Mouse (Mus musculus): ENCODE measurements at regions not wholly inside any gene's neighbourhood (a gene's known extent, or its start where the extent isn't known, plus 50 kb on each side); places are given as distances from the start of the nearest gene placed in this dataset.

- Histone ChIP-seq H3K4me1 (ENCODE audit: insufficient read depth, low read depth, low read length) (no peaks in the 10 kb centered on the region), H3K36me3 (replicated peaks) (no peaks in the 10 kb centered on the region), H3K27me3 (ENCODE audit: insufficient read depth, low read length) (no peaks in the 10 kb centered on the region), H3K9me3 (replicated peaks) (peaks cover 27% of the 10 kb centered on the region), H3K4me3 (ENCODE audit: low read depth, low read length) (no peak overlapping the region)
- ATAC-seq (ENCODE audit: extremely low read depth, insufficient number of reproducible peaks, low FRiP score, poor library complexity, severe bottlenecking) (no peak), DNase-seq (ENCODE audit: low spot score) (no peak)
- TF ChIP-seq CTCF (IDR thresholded peaks at IDR 0.05; ENCODE audit: low read depth, low read length), result no peak
- no peak for TF ChIP-seq TAL1 (conservative IDR thresholded peaks at IDR 0.05; ENCODE audit: low read depth, low read length)
- no peak for TF ChIP-seq GATA1 (IDR thresholded peaks at IDR 0.05; ENCODE audit: borderline replicate concordance, low read length)
- no peak for TF ChIP-seq POLR2AphosphoS5 (IDR thresholded peaks at IDR 0.05; ENCODE audit: insufficient replicate concordance, low read depth, low read length)
- TF ChIP-seq GATA2 (IDR thresholded peaks at IDR 0.05; ENCODE audit: borderline replicate concordance, low read depth, low read length), result no peak
Measured at GRCm38 (mm10) chr3:149387537-149387936, 397.2 kb upstream of the Adgrl2 start.

DNA sequence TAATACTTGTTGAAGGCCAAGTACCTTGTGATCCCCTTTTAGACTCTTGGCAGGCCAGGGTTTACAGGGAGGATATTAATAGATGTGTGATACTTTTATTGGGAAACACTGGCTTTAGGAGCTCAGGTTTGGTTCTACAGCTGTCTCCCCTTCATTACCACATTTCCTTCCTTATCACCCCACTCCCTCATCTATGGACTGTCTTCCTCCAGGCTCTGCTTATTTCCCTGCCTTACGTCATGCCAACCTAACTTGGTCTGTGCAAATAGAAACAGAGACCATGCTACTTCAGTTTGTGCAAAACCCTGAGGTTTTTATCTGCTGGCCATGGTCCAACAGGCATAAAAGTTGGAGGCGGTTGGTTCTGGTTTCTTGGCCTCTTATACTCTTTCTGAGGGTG, 395.7 kb upstream of the Adgrl2 start:
- Histone ChIP-seq H3K4me3 (ENCODE audit: low read depth, low read length) (no peak overlapping the region), H3K9me3 (replicated peaks) (peaks cover 27% of the 10 kb centered on the region), H3K36me3 (replicated peaks) (no peaks in the 10 kb centered on the region), H3K4me1 (ENCODE audit: insufficient read depth, low read depth, low read length) (no peaks in the 10 kb centered on the region), H3K27me3 (ENCODE audit: insufficient read depth, low read length) (no peaks in the 10 kb centered on the region)
- DNase-seq (ENCODE audit: low spot score), result no peak
- TF ChIP-seq POLR2AphosphoS5 (IDR thresholded peaks at IDR 0.05; ENCODE audit: insufficient replicate concordance, low read depth, low read length) (no peak), CTCF (IDR thresholded peaks at IDR 0.05; ENCODE audit: low read depth, low read length) (no peak), TAL1 (conservative IDR thresholded peaks at IDR 0.05; ENCODE audit: low read depth, low read length) (no peak), GATA2 (IDR thresholded peaks at IDR 0.05; ENCODE audit: borderline replicate concordance, low read depth, low read length) (no peak), GATA1 (IDR thresholded peaks at IDR 0.05; ENCODE audit: borderline replicate concordance, low read length) (no peak)
- ATAC-seq (ENCODE audit: extremely low read depth, insufficient number of reproducible peaks, low FRiP score, poor library complexity, severe bottlenecking), result no peak

GRCm38 (mm10) chr3:149385336-149385735, 395.0 kb upstream of the Adgrl2 start:
- ATAC-seq (ENCODE audit: extremely low read depth, insufficient number of reproducible peaks, low FRiP score, poor library complexity, severe bottlenecking) (no peak), DNase-seq (ENCODE audit: low spot score) (no peak)
- no peaks in the 10 kb centered on the region for H3K4me1 ChIP-seq (ENCODE audit: insufficient read depth, low read depth, low read length)
- no peak for TF ChIP-seq TAL1 (conservative IDR thresholded peaks at IDR 0.05; ENCODE audit: low read depth, low read length)
- TF ChIP-seq CTCF (IDR thresholded peaks at IDR 0.05; ENCODE audit: low read depth, low read length), result no peak
- TF ChIP-seq GATA2 (IDR thresholded peaks at IDR 0.05; ENCODE audit: borderline replicate concordance, low read depth, low read length), result no peak
- TF ChIP-seq POLR2AphosphoS5 (IDR thresholded peaks at IDR 0.05; ENCODE audit: insufficient replicate concordance, low read depth, low read length), result no peak
- TF ChIP-seq GATA1 (IDR thresholded peaks at IDR 0.05; ENCODE audit: borderline replicate concordance, low read length), result no peak
- peaks cover 25% of the 10 kb centered on the region for H3K9me3 ChIP-seq (replicated peaks)
- no peaks in the 10 kb centered on the region for H3K27me3 ChIP-seq (ENCODE audit: insufficient read depth, low read length)
- H3K36me3 ChIP-seq (replicated peaks), result no peaks in the 10 kb centered on the region
- no peak overlapping the region for H3K4me3 ChIP-seq (ENCODE audit: low read depth, low read length)

GRCm38 (mm10) chr3:149381559-149382245, 391.3 kb upstream of the Adgrl2 start:
- ATAC-seq (ENCODE audit: extremely low read depth, insufficient number of reproducible peaks, low FRiP score, poor library complexity, severe bottlenecking) (no peak), DNase-seq (ENCODE audit: low spot score) (no peak)
- Histone ChIP-seq H3K27me3 (ENCODE audit: insufficient read depth, low read length) (no peaks in the 10 kb centered on the region), H3K4me3 (ENCODE audit: low read depth, low read length) (no peak overlapping the region), H3K4me1 (ENCODE audit: insufficient read depth, low read depth, low read length) (no peaks in the 10 kb centered on the region), H3K36me3 (replicated peaks) (no peaks in the 10 kb centered on the region), H3K9me3 (replicated peaks) (peaks cover 21% of the 10 kb centered on the region)
- no peak for TF ChIP-seq GATA1 (IDR thresholded peaks at IDR 0.05; ENCODE audit: borderline replicate concordance, low read length)
- TF ChIP-seq CTCF (IDR thresholded peaks at IDR 0.05; ENCODE audit: low read depth, low read length), result no peak
- no peak for TF ChIP-seq GATA2 (IDR thresholded peaks at IDR 0.05; ENCODE audit: borderline replicate concordance, low read depth, low read length)
- no peak for TF ChIP-seq TAL1 (conservative IDR thresholded peaks at IDR 0.05; ENCODE audit: low read depth, low read length)
- no peak for TF ChIP-seq POLR2AphosphoS5 (IDR thresholded peaks at IDR 0.05; ENCODE audit: insufficient replicate concordance, low read depth, low read length)

- H3K4me1 ChIP-seq (ENCODE audit: insufficient read depth, low read depth, low read length), result no peaks in the 10 kb centered on the region
- H3K9me3 ChIP-seq (replicated peaks), result peaks cover 24% of the 10 kb centered on the region
- TF ChIP-seq GATA1 (IDR thresholded peaks at IDR 0.05; ENCODE audit: borderline replicate concordance, low read length) (no peak), CTCF (IDR thresholded peaks at IDR 0.05; ENCODE audit: low read depth, low read length) (no peak), GATA2 (IDR thresholded peaks at IDR 0.05; ENCODE audit: borderline replicate concordance, low read depth, low read length) (no peak), TAL1 (conservative IDR thresholded peaks at IDR 0.05; ENCODE audit: low read depth, low read length) (no peak), POLR2AphosphoS5 (IDR thresholded peaks at IDR 0.05; ENCODE audit: insufficient replicate concordance, low read depth, low read length) (no peak)
- H3K4me3 ChIP-seq (ENCODE audit: low read depth, low read length), result no peak overlapping the region
- H3K36me3 ChIP-seq (replicated peaks), result no peaks in the 10 kb centered on the region
- no peaks in the 10 kb centered on the region for H3K27me3 ChIP-seq (ENCODE audit: insufficient read depth, low read length)
- ATAC-seq (ENCODE audit: extremely low read depth, insufficient number of reproducible peaks, low FRiP score, poor library complexity, severe bottlenecking) (no peak), DNase-seq (ENCODE audit: low spot score) (no peak)
Measured at GRCm38 (mm10) chr3:149381051-149381450, 390.7 kb upstream of the Adgrl2 start.

DNA sequence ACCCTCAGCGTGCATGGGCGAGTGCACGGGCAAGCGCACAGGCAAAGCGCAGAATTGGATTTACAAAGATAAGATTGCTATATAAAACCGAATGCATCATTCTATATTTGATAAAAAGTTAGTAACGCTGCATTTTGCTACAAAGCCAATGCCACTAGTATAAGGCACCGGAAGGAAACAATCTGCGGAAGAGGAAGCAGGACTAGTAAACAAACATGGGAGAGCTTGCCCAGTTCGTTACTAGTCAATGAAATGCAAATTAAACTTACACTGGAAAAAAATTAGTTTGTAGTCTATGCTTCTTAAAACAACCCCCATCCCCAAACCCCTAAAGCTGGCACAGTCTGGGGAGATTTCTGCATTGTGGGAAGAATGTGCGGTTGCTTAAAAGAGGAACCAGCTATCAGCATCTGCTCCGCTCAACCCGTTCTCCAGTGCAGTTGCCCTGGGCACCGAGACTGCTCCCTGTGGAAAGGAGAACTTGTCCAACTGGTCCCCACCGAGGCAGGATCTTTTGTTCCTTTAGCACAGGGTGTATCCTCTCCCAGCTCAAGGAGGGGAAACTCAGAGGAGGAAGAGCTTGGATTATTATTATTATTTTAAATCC, 389.6 kb upstream of the Adgrl2 start:
- Histone ChIP-seq H3K36me3 (replicated peaks) (no peaks in the 10 kb centered on the region), H3K9me3 (replicated peaks) (peaks cover 19% of the 10 kb centered on the region), H3K4me1 (ENCODE audit: insufficient read depth, low read depth, low read length) (no peaks in the 10 kb centered on the region), H3K4me3 (ENCODE audit: low read depth, low read length) (no peak overlapping the region), H3K27me3 (ENCODE audit: insufficient read depth, low read length) (no peaks in the 10 kb centered on the region)
- no peak for ATAC-seq (ENCODE audit: extremely low read depth, insufficient number of reproducible peaks, low FRiP score, poor library complexity, severe bottlenecking)
- no peak for DNase-seq (ENCODE audit: low spot score)
- TF ChIP-seq GATA1 (IDR thresholded peaks at IDR 0.05; ENCODE audit: borderline replicate concordance, low read length) (no peak), POLR2AphosphoS5 (IDR thresholded peaks at IDR 0.05; ENCODE audit: insufficient replicate concordance, low read depth, low read length) (no peak), GATA2 (IDR thresholded peaks at IDR 0.05; ENCODE audit: borderline replicate concordance, low read depth, low read length) (no peak)
